Mouse (Mus musculus) kidney, adult 2 months (tissue): ENCODE measurements around the gene Uox.

Source experiments
- CTCF ChIP-seq: fragments of 200-500 bp; conservative IDR thresholded peaks from 2 replicates; pipeline ENCODE4 v1.5.1; 2011; ENCODE audit warnings: low read depth, mild to moderate bottlenecking, control low read depth, low read length, moderate library complexity, mixed read lengths; ENCODE audit not compliant: insufficient read depth, insufficient read length
- POLR2A ChIP-seq: fragments of 200-500 bp; IDR thresholded peaks from one replicate; pipeline ENCODE4 v1.6.1; 2011; ENCODE audit warnings: low read depth, low read length, control low read depth

GRCm38 (mm10) chr3:146543632-146544031, 26.6 kb upstream of the Uox start:
- TF ChIP-seq CTCF (no peak), POLR2A (no peak)
